Mouse (Mus musculus) liver, postnatal 0 days (tissue): ENCODE data around the gene F3. TPM values are rescaled to one million over a fixed set of nuclear protein-coding genes. Genes with fewer than 3 reads are reported as not detected.

ENCODE experiments used
- ATAC-seq: fragments of 200-750 bp; cut with Nextera tagmentation; 2 replicates; pipeline ENCODE4 v1.8.0; 2017; ENCODE audit warnings: mild to moderate bottlenecking, moderate library complexity
- DNase-seq: peaks from one replicate; pipeline ENCODE4 v3.0.0-alpha.2; 2016
- H3K27ac ChIP-seq: fragments of 300-500 bp; sonication (generic); 2 replicates; pipeline ENCODE4 v1.5.1; 2014; ENCODE audit warnings: antibody characterized with exemption, moderate library complexity, mild to moderate bottlenecking, low read depth
- H3K27me3 ChIP-seq: fragments of 300-500 bp; sonication (generic); 2 replicates; pipeline ENCODE4 v1.6.1; 2014; ENCODE audit warnings: low read length, control low read depth, mixed read lengths; ENCODE audit not compliant: insufficient read depth
- H3K36me3 ChIP-seq: fragments of 300-500 bp; sonication (generic); replicated peaks from 2 replicates; pipeline ENCODE4 v1.6.1; 2014; ENCODE audit warnings: mild to moderate bottlenecking, control low read depth, low read length, moderate library complexity, mixed read lengths; ENCODE audit not compliant: insufficient read depth
- H3K4me1 ChIP-seq: fragments of 300-500 bp; sonication (generic); 2 replicates; pipeline ENCODE4 v1.6.1; 2014; ENCODE audit warnings: antibody characterized with exemption, mild to moderate bottlenecking, control low read depth; ENCODE audit not compliant: insufficient read depth
- H3K4me2 ChIP-seq: fragments of 300-500 bp; sonication (generic); 2 replicates; pipeline ENCODE4 v1.6.1; 2014; ENCODE audit warnings: low read depth, mild to moderate bottlenecking, low read length, moderate library complexity, mixed read lengths
- H3K4me3 ChIP-seq: fragments of 300-500 bp; sonication (generic); 2 replicates; pipeline ENCODE4 v1.5.1; 2014; ENCODE audit warnings: low read depth, low read length
- H3K9ac ChIP-seq: fragments of 300-500 bp; sonication (generic); replicated peaks from 2 replicates; pipeline ENCODE4 v1.6.1; 2014; ENCODE audit warnings: mild to moderate bottlenecking, moderate library complexity
- H3K9me3 ChIP-seq: fragments of 300-500 bp; sonication (generic); 2 replicates; pipeline ENCODE4 v1.6.1; 2016; ENCODE audit warnings: mild to moderate bottlenecking, control low read depth, low read length, mixed read lengths
- CTCF ChIP-seq: sonication (generic); IDR thresholded peaks from 2 replicates; pipeline ENCODE4 v1.5.1; 2016; ENCODE audit warnings: antibody characterized with exemption, low read depth
- EP300 ChIP-seq: IDR thresholded peaks from 2 replicates; pipeline ENCODE4 v1.6.1; 2016; ENCODE audit warnings: antibody characterized with exemption, low read depth, mild to moderate bottlenecking
- WGBS: fragments of 180-500 bp; shearing (Covaris S2); extraction: QIAGEN DNeasy Blood & Tissue Kit; methylation state at CpG from one replicate; pipeline ENCODE4 v1.1.7; 2014; ENCODE audit not compliant: insufficient replicate concordance; 5-methylcytosine and 5-hydroxymethylcytosine counted together
- polyA plus RNA-seq: library from polyadenylated mRNA; unstranded; fragments of >200 nt; fragmentation: Nextera tagmentation; extraction: Ambion mirVana; gene quantifications from 2 replicates; pipeline ENCODE4 v1.2.1, GENCODE M21; 2015

The F3 gene
- polyA plus RNA-seq, 1 experiment from 2014 or later: 1.3 TPM

GRCm38 (mm10) chr3:121725651-121726050 is 2.3 kb downstream of the F3 start:
- ATAC-seq (no peak), DNase-seq (no peak)
- 76% methylated on average over 10 of the region's 10 CpGs for WGBS
- H3K27ac ChIP-seq: no peak overlapping the region
- H3K36me3 ChIP-seq: no peaks in the 10 kb centered on the region
- H3K4me2 ChIP-seq: no peak overlapping the region
- peaks cover 10% of the 10 kb centered on the region; the same call in 1 of the 2 replicates for H3K27me3 ChIP-seq
- no peak for TF ChIP-seq EP300
- H3K4me3 ChIP-seq: no peak overlapping the region
- H3K9me3 ChIP-seq: no peaks in the 10 kb centered on the region
- H3K9ac ChIP-seq: no peak overlapping the region
- peaks cover 19% of the 10 kb centered on the region for H3K4me1 ChIP-seq

- no peak for ATAC-seq
- Histone ChIP-seq H3K4me2 (no peak overlapping the region), H3K27ac (no peak overlapping the region), H3K9ac (no peak overlapping the region), H3K36me3 (0 out of 2 replicates have a peak, but pooled peaks cover 2% of the 10 kb centered on the region), H3K4me3 (no peak overlapping the region), H3K9me3 (no peaks in the 10 kb centered on the region), H3K4me1 (no peaks in the 10 kb centered on the region), H3K27me3 (no peaks in the 10 kb centered on the region)
- 56% methylated on average over 4 of the region's 4 CpGs for WGBS
- TF ChIP-seq CTCF (no peak), EP300 (no peak)
- DNase-seq: no peak
Observed at GRCm38 (mm10) chr3:121729678-121730077, 6.3 kb downstream of the F3 start.

- Histone ChIP-seq H3K27ac (no peak overlapping the region), H3K36me3 (0 out of 2 replicates have a peak, but pooled peaks cover 2% of the 10 kb centered on the region), H3K4me3 (no peak overlapping the region)
Observed at GRCm38 (mm10) chr3:121735542-121735941, 12.2 kb downstream of the F3 start.

GRCm38 (mm10) chr3:121736025-121736744 is 12.8 kb downstream of the F3 start:
- Histone ChIP-seq H3K27ac (no peak overlapping the region), H3K4me2 (peak overlapping the region; percentile 26; the same call in 1 of the 2 replicates), H3K27me3 (no peaks in the 10 kb centered on the region), H3K4me3 (no peak overlapping the region), H3K36me3 (0 out of 2 replicates have a peak, but pooled peaks cover 2% of the 10 kb centered on the region), H3K9ac (no peak overlapping the region), H3K4me1 (peaks cover 9% of the 10 kb centered on the region), H3K9me3 (no peaks in the 10 kb centered on the region)
- ATAC-seq: peak; percentile 69
- 43% methylated on average over 18 of the region's 18 CpGs for WGBS
- peak; percentile 74 for DNase-seq
- TF ChIP-seq CTCF: peak; percentile 80
- no peak for TF ChIP-seq EP300

More at GRCm38 (mm10) chr3:121735542-121735941, 12.2 kb downstream of the F3 start:
- ATAC-seq (no peak), DNase-seq (no peak)
- peaks cover 9% of the 10 kb centered on the region for H3K4me1 ChIP-seq
- WGBS: 71% methylated on average over 7 of the region's 7 CpGs
- TF ChIP-seq EP300 (no peak), CTCF (no peak)
- H3K9me3 ChIP-seq: no peaks in the 10 kb centered on the region
- H3K27me3 ChIP-seq: no peaks in the 10 kb centered on the region
- no peak overlapping the region for H3K9ac ChIP-seq
- no peak overlapping the region for H3K4me2 ChIP-seq

- no peak overlapping the region for H3K27ac ChIP-seq
- H3K4me2 ChIP-seq: no peak overlapping the region
- H3K4me3 ChIP-seq: no peak overlapping the region
- H3K4me1 ChIP-seq: peaks cover 9% of the 10 kb centered on the region
- TF ChIP-seq EP300: no peak
- peak; percentile 67 for TF ChIP-seq CTCF
- ATAC-seq (no peak), DNase-seq (peak; percentile 47)
- no peak overlapping the region for H3K9ac ChIP-seq
- H3K9me3 ChIP-seq: no peaks in the 10 kb centered on the region
- WGBS: 63% methylated on average over 1 of the region's 1 CpGs
- H3K36me3 ChIP-seq: 0 out of 2 replicates have a peak, but pooled peaks cover 2% of the 10 kb centered on the region
- H3K27me3 ChIP-seq: no peaks in the 10 kb centered on the region
Observed at GRCm38 (mm10) chr3:121737453-121737852, 14.1 kb downstream of the F3 start.

- Histone ChIP-seq H3K27me3 (no peaks in the 10 kb centered on the region), H3K4me1 (peaks cover 9% of the 10 kb centered on the region), H3K27ac (no peak overlapping the region), H3K4me3 (no peak overlapping the region), H3K4me2 (no peak overlapping the region), H3K9me3 (no peaks in the 10 kb centered on the region), H3K36me3 (0 out of 2 replicates have a peak, but pooled peaks cover 2% of the 10 kb centered on the region), H3K9ac (no peak overlapping the region)
- TF ChIP-seq EP300 (no peak), CTCF (no peak)
- 45% methylated on average over 2 of the region's 2 CpGs for WGBS
- DNase-seq: no peak
- ATAC-seq: no peak
Observed at GRCm38 (mm10) chr3:121737901-121738300, 14.6 kb downstream of the F3 start.
